Mouse (Mus musculus) embryonic facial prominence, embryonic 13.5 days (tissue): ENCODE data around the gene Cog5. TPM values are rescaled to one million over a fixed set of nuclear protein-coding genes. Genes with fewer than 3 reads are reported as not detected.

ENCODE experiments used
- ATAC-seq: fragments of 200-750 bp; cut with Nextera tagmentation; 2 replicates; pipeline ENCODE4 v1.8.0; 2017; ENCODE audit warnings: low read depth; ENCODE audit not compliant: insufficient number of reproducible peaks, insufficient read depth, low FRiP score, low TSS enrichment
- H3K27ac ChIP-seq: fragments of 300-500 bp; sonication (generic); 2 replicates; pipeline ENCODE4 v1.5.1; 2015; ENCODE audit warnings: moderate library complexity, mild to moderate bottlenecking, inconsistent platforms
- H3K27me3 ChIP-seq: fragments of 300-500 bp; sonication (generic); 2 replicates; pipeline ENCODE4 v1.6.1; 2015; ENCODE audit warnings: mild to moderate bottlenecking, inconsistent platforms
- H3K36me3 ChIP-seq: fragments of 300-500 bp; sonication (generic); 2 replicates; pipeline ENCODE4 v1.6.1; 2015; ENCODE audit warnings: mild to moderate bottlenecking, inconsistent platforms
- H3K4me1 ChIP-seq: fragments of 300-500 bp; sonication (generic); 2 replicates; pipeline ENCODE4 v1.6.1; 2015; ENCODE audit warnings: inconsistent platforms
- H3K4me2 ChIP-seq: fragments of 300-500 bp; sonication (generic); 2 replicates; pipeline ENCODE4 v1.6.1; 2015; ENCODE audit warnings: moderate library complexity, mild to moderate bottlenecking, inconsistent platforms
- H3K4me3 ChIP-seq: fragments of 300-500 bp; sonication (generic); 2 replicates; pipeline ENCODE4 v1.5.1; 2015; ENCODE audit warnings: mild to moderate bottlenecking, inconsistent platforms
- H3K9ac ChIP-seq: fragments of 300-500 bp; sonication (generic); 2 replicates; pipeline ENCODE4 v1.6.1; 2015; ENCODE audit warnings: mild to moderate bottlenecking, inconsistent platforms
- H3K9me3 ChIP-seq: fragments of 300-500 bp; sonication (generic); 2 replicates; pipeline ENCODE4 v1.6.1; 2016; ENCODE audit warnings: inconsistent platforms
- WGBS: fragments of 180-500 bp; shearing (Covaris S2); methylation state at CpG from one replicate; pipeline ENCODE4 v1.1.7; 2015; ENCODE audit warnings: mixed read lengths; 5-methylcytosine and 5-hydroxymethylcytosine counted together
- polyA plus RNA-seq: library from polyadenylated mRNA; unstranded; fragments of >200 nt; fragmentation: Nextera tagmentation; extraction: Ambion mirVana; gene quantifications from 2 replicates; pipeline ENCODE4 v1.2.1, GENCODE M21; 2015

Gene Cog5
- polyA plus RNA-seq, 1 experiment from 2014 or later: 38.7 TPM

- 62% methylated on average over 10 of the region's 10 CpGs for WGBS
- 0 out of 2 replicates have a peak, but pooled peaks cover 4% of the 10 kb centered on the region for H3K4me1 ChIP-seq
These were observed 171.2 kb downstream of the Cog5 start for GRCm38 (mm10) chr12:31825821-31826220.

GRCm38 (mm10) chr12:31826476-31826875 lies 171.8 kb downstream of the Cog5 start:
- WGBS: 89% methylated on average over 2 of the region's 2 CpGs
- Histone ChIP-seq H3K27me3 (no peaks in the 10 kb centered on the region), H3K36me3 (peaks cover 8% of the 10 kb centered on the region), H3K4me1 (0 out of 2 replicates have a peak, but pooled peaks cover 4% of the 10 kb centered on the region), H3K9ac (no peak overlapping the region), H3K9me3 (no peaks in the 10 kb centered on the region), H3K4me3 (no peak overlapping the region), H3K27ac (no peak overlapping the region), H3K4me2 (no peak overlapping the region)
- ATAC-seq: no peak

More at GRCm38 (mm10) chr12:31825821-31826220, 171.2 kb downstream of the Cog5 start:
- Histone ChIP-seq H3K4me2 (no peak overlapping the region), H3K27me3 (no peaks in the 10 kb centered on the region), H3K36me3 (peaks cover 8% of the 10 kb centered on the region), H3K9ac (no peak overlapping the region), H3K9me3 (no peaks in the 10 kb centered on the region), H3K27ac (no peak overlapping the region), H3K4me3 (no peak overlapping the region)
- ATAC-seq: no peak

- Histone ChIP-seq H3K9ac (no peak overlapping the region), H3K4me3 (no peak overlapping the region), H3K4me1 (no peaks in the 10 kb centered on the region), H3K27ac (no peak overlapping the region), H3K9me3 (no peaks in the 10 kb centered on the region), H3K36me3 (peaks cover 6% of the 10 kb centered on the region), H3K4me2 (no peak overlapping the region), H3K27me3 (no peaks in the 10 kb centered on the region)
- ATAC-seq: no peak
- WGBS: 88% methylated on average over 5 of the region's 5 CpGs
These were observed 180.8 kb downstream of the Cog5 start for GRCm38 (mm10) chr12:31835480-31835879.

GRCm38 (mm10) chr12:31836211-31836610 lies 181.5 kb downstream of the Cog5 start:
- H3K9me3 ChIP-seq: no peaks in the 10 kb centered on the region
- H3K27ac ChIP-seq: no peak overlapping the region
- H3K4me1 ChIP-seq: no peaks in the 10 kb centered on the region
- H3K9ac ChIP-seq: no peak overlapping the region
- no peaks in the 10 kb centered on the region for H3K27me3 ChIP-seq
- WGBS: 14% methylated on average over 1 of the region's 1 CpGs
- peaks cover 6% of the 10 kb centered on the region for H3K36me3 ChIP-seq
- no peak overlapping the region for H3K4me3 ChIP-seq
- no peak for ATAC-seq
- no peak overlapping the region for H3K4me2 ChIP-seq

- Histone ChIP-seq H3K27me3 (no peaks in the 10 kb centered on the region), H3K36me3 (peaks cover 14% of the 10 kb centered on the region), H3K4me2 (no peak overlapping the region), H3K9me3 (no peaks in the 10 kb centered on the region), H3K27ac (no peak overlapping the region), H3K9ac (no peak overlapping the region), H3K4me3 (no peak overlapping the region), H3K4me1 (no peaks in the 10 kb centered on the region)
- no peak for ATAC-seq
These were observed 183.9 kb downstream of the Cog5 start for GRCm38 (mm10) chr12:31838521-31838920.

GRCm38 (mm10) chr12:31839249-31839648 lies 184.6 kb downstream of the Cog5 start:
- Histone ChIP-seq H3K9me3 (no peaks in the 10 kb centered on the region), H3K4me2 (no peak overlapping the region), H3K9ac (no peak overlapping the region), H3K27me3 (no peaks in the 10 kb centered on the region), H3K4me1 (no peaks in the 10 kb centered on the region), H3K36me3 (peaks cover 14% of the 10 kb centered on the region), H3K4me3 (no peak overlapping the region), H3K27ac (no peak overlapping the region)
- no peak for ATAC-seq

GRCm38 (mm10) chr12:31846077-31846476 lies 191.4 kb downstream of the Cog5 start:
- H3K9me3 ChIP-seq: no peaks in the 10 kb centered on the region
- no peak overlapping the region for H3K4me3 ChIP-seq
- peaks cover 8% of the 10 kb centered on the region for H3K36me3 ChIP-seq
- 82% methylated on average over 3 of the region's 3 CpGs for WGBS
- H3K4me1 ChIP-seq: no peaks in the 10 kb centered on the region
- no peaks in the 10 kb centered on the region for H3K27me3 ChIP-seq
- H3K9ac ChIP-seq: no peak overlapping the region
- ATAC-seq: no peak
- H3K27ac ChIP-seq: no peak overlapping the region
- H3K4me2 ChIP-seq: no peak overlapping the region

- Histone ChIP-seq H3K4me3 (no peak overlapping the region), H3K4me2 (no peak overlapping the region), H3K4me1 (no peaks in the 10 kb centered on the region), H3K27ac (no peak overlapping the region), H3K36me3 (no peaks in the 10 kb centered on the region), H3K27me3 (no peaks in the 10 kb centered on the region), H3K9me3 (no peaks in the 10 kb centered on the region), H3K9ac (no peak overlapping the region)
- ATAC-seq: no peak
- 76% methylated on average over 5 of the region's 5 CpGs for WGBS
These were observed 194.2 kb downstream of the Cog5 start for GRCm38 (mm10) chr12:31848630-31849415.

GRCm38 (mm10) chr12:31849601-31850000 lies 194.9 kb downstream of the Cog5 start:
- no peaks in the 10 kb centered on the region for H3K36me3 ChIP-seq
- H3K9ac ChIP-seq: no peak overlapping the region
- ATAC-seq: no peak
- no peak overlapping the region for H3K4me3 ChIP-seq
- no peaks in the 10 kb centered on the region for H3K27me3 ChIP-seq
- H3K4me2 ChIP-seq: no peak overlapping the region
- no peaks in the 10 kb centered on the region for H3K9me3 ChIP-seq
- 96% methylated on average over 2 of the region's 2 CpGs for WGBS
- no peaks in the 10 kb centered on the region for H3K4me1 ChIP-seq
- H3K27ac ChIP-seq: no peak overlapping the region

- Histone ChIP-seq H3K4me1 (no peaks in the 10 kb centered on the region), H3K36me3 (no peaks in the 10 kb centered on the region), H3K27me3 (no peaks in the 10 kb centered on the region), H3K9me3 (no peaks in the 10 kb centered on the region), H3K4me3 (no peak overlapping the region), H3K9ac (no peak overlapping the region), H3K27ac (no peak overlapping the region), H3K4me2 (no peak overlapping the region)
- ATAC-seq: no peak
- 66% methylated on average over 3 of the region's 3 CpGs for whole genome bisulfite sequencing
These were observed 199.4 kb downstream of the Cog5 start for GRCm38 (mm10) chr12:31854039-31854438.

GRCm38 (mm10) chr12:31854817-31855216 lies 200.1 kb downstream of the Cog5 start:
- Histone ChIP-seq H3K4me3 (no peak overlapping the region), H3K9me3 (no peaks in the 10 kb centered on the region), H3K4me2 (no peak overlapping the region), H3K9ac (no peak overlapping the region), H3K27me3 (no peaks in the 10 kb centered on the region), H3K27ac (no peak overlapping the region), H3K4me1 (no peaks in the 10 kb centered on the region), H3K36me3 (no peaks in the 10 kb centered on the region)
- ATAC-seq: no peak
- 70% methylated on average over 2 of the region's 2 CpGs for WGBS

- H3K4me2 ChIP-seq: no peak overlapping the region
- no peaks in the 10 kb centered on the region for H3K36me3 ChIP-seq
- no peaks in the 10 kb centered on the region for H3K9me3 ChIP-seq
- H3K9ac ChIP-seq: no peak overlapping the region
- no peak for ATAC-seq
- H3K4me1 ChIP-seq: no peaks in the 10 kb centered on the region
- H3K27me3 ChIP-seq: no peaks in the 10 kb centered on the region
- no peak overlapping the region for H3K27ac ChIP-seq
- H3K4me3 ChIP-seq: no peak overlapping the region
- 78% methylated on average over 7 of the region's 7 CpGs for WGBS
These were observed 203.1 kb downstream of the Cog5 start for GRCm38 (mm10) chr12:31857784-31858183.
